ENCODE assay signal across 9 mouse cellular contexts in the genomic region with DNA sequence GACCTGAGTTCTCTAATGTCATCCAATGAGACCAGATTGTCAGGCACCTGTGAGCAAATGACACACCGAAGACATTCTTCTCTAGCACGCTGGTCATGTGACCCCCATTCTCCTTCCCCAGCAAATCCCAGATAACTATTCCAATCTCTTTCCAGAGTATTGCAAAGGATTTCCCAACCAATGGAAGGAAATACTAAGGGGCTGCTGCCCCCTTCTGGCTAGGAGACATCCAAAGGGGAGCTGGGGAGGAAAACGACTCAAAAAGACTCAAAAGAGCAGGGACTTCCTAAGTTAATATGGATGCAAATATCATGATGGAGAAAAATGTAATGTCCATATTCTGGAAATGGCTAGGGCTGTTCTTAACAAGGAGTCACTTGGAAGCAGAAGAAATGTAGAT.
DNase-seq lines count a peak whose midpoint lies in the region; ATAC-seq and TF ChIP-seq lines count a peak whose summit lies in the region.
"Had no signal": no experiment of that assay in that cellular context is flagged by ENCODE, and none has a peak within 500 bp of the region (broad histone marks: within the 10 kb centered on the region; RNA-seq: fewer than 3 reads in every experiment).

No protein-coding gene starts in this region.

- no peaks in the 10 kb centered on the region for H3K9me3 ChIP-seq in hindbrain, embryonic 14.5 days (ENCODE audit: control insufficient read depth, low read length)
- H3K9me3 ChIP-seq in hindbrain, embryonic 12.5 days (replicated peaks) = no peaks in the 10 kb centered on the region
- H3K9me3 ChIP-seq: heart, embryonic 15.5 days had no signal

- 39% methylated on average over 3 of the region's 3 CpGs for WGBS in hindbrain, embryonic 14.5 days
- 52% methylated on average over 3 of the region's 3 CpGs for WGBS in hindbrain, embryonic 12.5 days

- no peak overlapping the region for H3K9ac ChIP-seq in hindbrain, embryonic 14.5 days
- no peak overlapping the region for H3K9ac ChIP-seq in hindbrain, embryonic 12.5 days
- H3K9ac ChIP-seq: heart, embryonic 15.5 days had no signal

- peak; percentile 49 for TF ChIP-seq CTCF in cortical plate, adult 2 months (IDR thresholded peaks at IDR 0.05; ENCODE audit: extremely low read depth, insufficient read depth, low read length)

- H3K36me3 ChIP-seq in hindbrain, embryonic 14.5 days (replicated peaks; ENCODE audit: control insufficient read depth, insufficient read depth) = no peaks in the 10 kb centered on the region
- no peaks in the 10 kb centered on the region for H3K36me3 ChIP-seq in hindbrain, embryonic 12.5 days
- H3K36me3 ChIP-seq: heart, embryonic 15.5 days had no signal

- H3K4me1 ChIP-seq in hindbrain, embryonic 14.5 days (replicated peaks; ENCODE audit: control insufficient read depth, insufficient read depth, low read length) = no peaks in the 10 kb centered on the region
- H3K4me1 ChIP-seq in hindbrain, embryonic 12.5 days = no peaks in the 10 kb centered on the region
- no peaks in the 10 kb centered on the region for H3K4me1 ChIP-seq in cortical plate, adult 2 months (ENCODE audit: control insufficient read depth, insufficient read depth, low read length)

- no peak for TF ChIP-seq POLR2A in cortical plate, adult 2 months (IDR thresholded peaks at IDR 0.05; ENCODE audit: extremely low read depth, insufficient read depth, low read length)

- H3K27ac ChIP-seq in hindbrain, embryonic 14.5 days = no peak overlapping the region
- no peak overlapping the region for H3K27ac ChIP-seq in hindbrain, embryonic 12.5 days
- H3K27ac ChIP-seq in cortical plate, adult 2 months (ENCODE audit: insufficient read depth, low read length) = no peak overlapping the region
- H3K27ac ChIP-seq: heart, embryonic 15.5 days had no signal

- ATAC-seq in hindbrain, embryonic 14.5 days (ENCODE audit: low FRiP score) = no peak
- no peak for ATAC-seq in hindbrain, embryonic 12.5 days (ENCODE audit: low FRiP score)

- no peak overlapping the region for H3K4me2 ChIP-seq in hindbrain, embryonic 14.5 days (replicated peaks)
- no peak overlapping the region for H3K4me2 ChIP-seq in hindbrain, embryonic 12.5 days (replicated peaks)
- H3K4me2 ChIP-seq: heart, embryonic 15.5 days had no signal

- H3K4me3 ChIP-seq in hindbrain, embryonic 14.5 days (replicated peaks; ENCODE audit: low read length) = no peak overlapping the region
- no peak overlapping the region for H3K4me3 ChIP-seq in hindbrain, embryonic 12.5 days
- H3K4me3 ChIP-seq in cortical plate, adult 2 months (ENCODE audit: insufficient read depth, low read length) = no peak overlapping the region
- H3K4me3 ChIP-seq: heart, embryonic 15.5 days had no signal

- no peaks in the 10 kb centered on the region for H3K27me3 ChIP-seq in hindbrain, embryonic 14.5 days (ENCODE audit: control insufficient read depth, insufficient read depth, low read length)
- H3K27me3 ChIP-seq in hindbrain, embryonic 12.5 days = no peaks in the 10 kb centered on the region
- H3K27me3 ChIP-seq: heart, embryonic 15.5 days had no signal

- peak; percentile 69 for DNase-seq in hindbrain, embryonic 14.5 days (ENCODE audit: low spot score)
- DNase-seq in urinary bladder, postnatal 14 days (ENCODE audit: low spot score) = peak; percentile 27
- DNase-seq in urinary bladder, postnatal 36 days (ENCODE audit: low spot score in 2 of 2) = no peak
- peak; percentile 30 for DNase-seq in lung, postnatal 36 days
- DNase-seq in thymus, postnatal 36 days = no peak
- DNase-seq in layer of hippocampus, adult 11-12 months (ENCODE audit: low spot score) = no peak

Comparison
In these comparisons a context has a peak if more than half of its experiments do, and no peak if none do; other contexts are left out.
1. DNase-seq: peak in hindbrain, embryonic 14.5 days (single experiment), urinary bladder, postnatal 14 days (single experiment) and lung, postnatal 36 days (single experiment); none in urinary bladder, postnatal 36 days (0 of 2), thymus, postnatal 36 days (0 of 2) and layer of hippocampus, adult 11-12 months (single experiment).